Mouse (Mus musculus): Measurements from ENCODE around the gene Rpl39.
A peak's percentile ranks its signal among the peaks of the same experiment; 100 is the strongest.
"Not testable (repeated sequence)": the region's sequence is repeated elsewhere in the genome, so short reads cannot be mapped to it uniquely, and the experiment has no call there.

Gene Rpl39

DNA sequence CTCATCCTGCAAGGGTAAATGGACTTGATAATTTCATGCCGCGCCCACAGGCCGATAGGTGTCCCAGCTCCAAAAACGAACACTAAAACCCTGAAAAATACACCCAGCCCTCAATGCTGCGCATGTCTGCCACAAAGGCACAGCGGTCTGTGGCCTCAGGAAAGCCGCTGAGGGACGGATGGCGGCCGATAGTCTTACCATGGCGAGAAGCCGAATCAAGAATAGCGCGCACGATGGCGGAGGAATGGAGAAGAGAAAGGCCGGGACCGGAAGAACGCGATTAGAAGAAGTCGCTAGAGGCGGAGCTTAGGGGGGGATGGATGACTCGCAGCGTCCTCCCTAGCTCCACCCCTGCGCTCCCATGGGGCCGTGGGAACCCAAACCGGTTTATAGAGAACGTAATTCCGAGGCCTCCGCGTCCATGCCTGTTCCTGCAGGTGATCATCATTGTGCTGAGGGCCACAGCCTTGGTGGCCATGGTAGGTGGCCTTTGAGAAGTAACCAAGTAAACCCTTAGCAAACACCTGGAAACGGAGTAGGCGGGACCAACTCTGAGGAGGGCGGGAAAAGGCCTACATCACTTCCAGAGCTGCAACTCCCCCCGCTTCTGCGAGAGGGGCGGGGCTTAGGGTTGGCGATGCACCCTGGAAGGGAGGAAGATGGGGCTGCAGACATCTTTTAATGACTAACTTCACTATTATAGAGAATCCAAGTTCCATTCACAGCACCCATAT lies at the start of gene Rpl39:
Rpl39 (minus strand) TSS at position 476 of the 734 bp plus-strand sequence.
- DNase-seq (ENCODE audit: low spot score in 2 of 2): peak; percentile 82 to 83

DNA sequence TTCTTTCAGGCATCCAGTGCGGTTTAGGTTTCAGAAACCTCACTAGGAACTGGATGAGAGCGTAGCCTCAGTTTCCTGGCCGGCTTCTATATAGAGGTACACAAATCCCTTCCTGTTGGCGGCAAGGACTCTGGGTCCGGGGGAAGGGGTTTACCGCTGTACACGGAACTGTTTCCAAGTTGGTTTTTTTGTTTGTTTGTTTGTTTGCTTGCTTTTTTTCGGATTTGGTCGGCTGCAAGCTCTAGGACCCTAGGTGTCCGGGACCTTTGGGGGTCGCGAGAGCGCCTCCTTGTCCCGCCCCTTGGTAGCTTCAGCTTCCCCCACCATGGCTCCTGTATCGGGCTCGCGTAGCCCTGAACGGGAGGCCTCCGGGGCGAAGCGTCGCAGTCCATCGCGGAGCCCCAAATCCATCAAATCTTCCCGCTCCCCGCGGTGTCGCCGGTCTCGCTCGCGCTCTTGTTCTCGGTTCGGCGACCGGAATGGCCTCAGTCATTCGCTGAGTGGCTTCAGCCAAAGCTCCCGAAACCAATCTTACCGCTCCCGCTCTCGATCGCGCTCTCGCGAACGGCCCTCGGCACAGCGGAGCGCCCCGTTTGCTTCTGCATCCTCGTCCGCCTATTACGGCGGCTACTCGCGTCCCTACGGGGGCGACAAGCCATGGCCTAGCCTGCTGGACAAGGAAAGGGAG lies 41.6 kb upstream of the Rpl39 start, which contains the start of gene Nkap:
Nkap (plus strand) TSS at position 125 of the 688 bp plus-strand sequence.
- DNase-seq (ENCODE audit: low spot score in 2 of 2): peak; percentile 71 to 78

DNA sequence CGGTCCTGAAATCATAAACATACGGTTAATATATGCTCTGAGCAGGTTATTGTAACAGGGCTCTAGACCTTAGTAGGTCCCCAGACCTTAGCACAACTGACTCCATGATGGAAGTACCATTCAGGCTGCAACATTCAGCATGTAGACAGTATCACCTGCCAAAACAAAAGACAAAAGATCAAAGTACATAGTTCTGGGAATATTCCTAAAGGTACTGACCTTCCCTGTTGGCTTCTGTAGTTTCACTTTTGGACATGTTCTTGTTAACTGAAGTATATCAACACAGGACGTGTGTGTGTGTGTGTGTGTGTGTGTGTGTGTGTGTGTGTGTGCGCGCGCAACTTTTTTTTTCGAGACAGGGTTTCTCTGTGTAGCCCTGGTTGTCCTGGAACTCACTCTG lies 40.3 kb upstream of the Rpl39 start:
- DNase-seq (ENCODE audit: low spot score in 2 of 2): no peak

DNA sequence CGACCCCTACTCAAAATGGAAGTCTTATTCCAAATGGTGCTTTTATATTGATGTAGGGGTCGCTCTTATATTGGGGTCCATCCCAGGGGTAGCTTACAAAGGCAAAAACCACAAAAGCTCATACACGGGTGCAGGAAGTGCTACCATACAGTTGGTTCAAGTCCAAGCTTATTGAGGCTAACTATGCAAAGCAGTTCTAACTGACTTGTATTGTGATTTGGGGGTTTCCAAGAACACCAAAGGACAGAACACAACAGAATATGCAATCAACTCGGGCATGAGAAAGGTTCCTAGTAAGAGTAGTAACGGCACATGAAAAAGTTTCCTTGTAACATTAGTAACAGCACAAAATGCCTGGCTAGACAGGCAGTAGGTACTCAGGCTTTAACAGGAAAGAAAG lies 35.0 kb upstream of the Rpl39 start:
- no peak for DNase-seq (ENCODE audit: low spot score in 2 of 2)

GRCm38 (mm10) chrX:37119585-37119984 lies 34.4 kb upstream of the Rpl39 start:
- DNase-seq (ENCODE audit: low spot score in 2 of 2): no peak

DNA sequence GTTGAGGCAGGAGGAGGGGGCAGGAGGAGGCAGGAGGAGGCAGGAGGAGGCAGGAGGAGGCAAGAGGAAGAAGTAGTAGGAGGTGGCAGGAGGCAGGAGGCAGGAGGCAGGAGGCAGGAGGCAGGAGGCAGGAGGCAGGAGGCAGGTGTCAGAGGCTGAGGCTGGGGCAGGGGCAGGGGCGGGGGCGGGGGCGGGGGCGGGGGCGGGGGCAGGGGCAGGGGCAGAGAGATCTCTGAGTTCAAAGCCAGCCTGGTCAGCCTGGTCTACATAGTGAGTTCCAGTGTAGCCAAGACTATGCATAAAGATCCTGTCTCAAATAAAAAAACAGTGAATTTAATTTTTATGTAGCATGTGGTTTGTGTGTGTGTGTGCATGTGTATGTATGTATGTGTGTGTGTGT lies 31.9 kb upstream of the Rpl39 start:
- no peak for DNase-seq (ENCODE audit: low spot score in 2 of 2)

DNA sequence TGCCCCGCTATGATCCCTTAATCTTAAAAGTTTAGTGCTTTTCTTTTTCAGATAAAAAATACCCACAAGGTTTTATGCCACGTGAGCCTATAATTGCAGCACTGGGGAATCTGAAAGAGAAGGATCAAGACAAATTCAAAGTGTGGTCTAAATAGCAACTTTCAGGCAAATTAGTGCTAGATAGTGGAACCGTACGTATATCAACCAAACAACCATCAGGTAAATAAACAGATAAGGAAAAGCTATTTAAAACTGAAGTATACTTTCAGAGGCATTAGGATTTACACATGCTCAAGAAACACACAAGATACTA lies 25.6 kb upstream of the Rpl39 start:
- no peak for DNase-seq (ENCODE audit: low spot score in 2 of 2)

DNA sequence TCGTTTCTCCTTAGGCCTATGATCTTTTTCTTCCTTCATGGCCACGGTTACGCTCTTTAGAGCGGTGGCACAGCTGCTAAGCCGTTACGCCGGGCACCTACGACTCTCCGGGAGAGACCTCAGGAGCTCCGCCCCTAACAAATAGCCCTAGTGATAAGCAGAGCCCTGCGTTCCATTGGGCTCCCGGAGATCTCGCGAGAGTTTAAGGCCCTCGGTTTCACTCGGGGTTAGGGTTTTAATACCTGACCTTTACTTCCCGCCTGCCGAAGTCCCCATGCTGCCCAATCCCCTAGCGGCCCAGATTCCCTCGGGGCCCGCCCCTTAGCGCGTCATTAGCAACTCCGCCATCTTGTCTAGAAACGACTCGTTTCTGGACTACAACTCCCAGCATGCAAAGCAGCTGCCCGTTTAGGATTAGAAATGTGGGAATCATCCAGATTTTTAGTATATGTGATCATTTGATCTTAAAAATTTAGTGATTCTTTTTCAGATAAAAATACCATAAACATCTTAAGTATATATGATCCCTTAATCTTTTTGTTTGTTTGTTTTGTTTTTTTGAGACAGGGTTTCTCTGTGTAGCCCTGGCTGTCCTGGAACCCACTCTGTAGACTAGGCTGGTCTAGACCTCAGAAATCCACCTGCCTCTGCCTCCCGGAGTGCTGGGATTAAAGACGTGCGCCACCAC lies 25.1 kb upstream of the Rpl39 start, which contains the start of gene Upf3b:
Upf3b (minus strand) TSS at position 130 of the 688 bp plus-strand sequence.
- DNase-seq (ENCODE audit: low spot score in 2 of 2): peak; percentile 81 to 92

DNA sequence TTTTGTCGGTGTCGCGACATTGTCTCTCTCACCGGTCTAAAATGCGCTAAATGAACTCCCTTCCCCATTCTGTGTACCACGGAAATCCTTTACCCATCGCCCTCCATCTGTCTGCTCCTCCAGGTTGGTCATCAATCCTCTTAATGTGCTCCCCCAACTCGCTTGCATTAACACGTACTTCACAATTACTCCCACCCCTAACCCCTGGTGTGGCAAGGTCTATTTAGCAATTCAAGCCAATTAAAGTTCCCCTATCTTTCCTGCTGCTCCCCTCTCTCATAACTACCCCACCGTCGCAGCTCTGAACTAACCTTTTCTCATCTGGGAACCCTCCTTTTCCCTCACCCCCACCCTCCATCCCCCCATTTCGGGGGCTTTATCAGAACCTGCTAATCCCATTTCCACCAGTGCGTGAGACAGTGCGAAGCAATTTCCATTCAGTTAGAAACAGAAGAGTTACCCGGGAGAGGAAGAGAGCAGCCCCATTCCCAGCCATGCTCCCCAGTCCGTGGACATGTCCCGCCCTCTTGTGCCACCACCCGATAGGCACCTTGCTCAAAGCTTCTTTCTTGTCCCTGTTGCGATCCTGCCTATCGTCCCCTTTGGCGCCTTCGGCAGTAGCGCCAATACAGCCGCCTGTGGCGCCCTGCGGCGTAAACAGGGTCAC lies 24.5 kb upstream of the Rpl39 start:
- DNase-seq (ENCODE audit: low spot score in 2 of 2): no peak

DNA sequence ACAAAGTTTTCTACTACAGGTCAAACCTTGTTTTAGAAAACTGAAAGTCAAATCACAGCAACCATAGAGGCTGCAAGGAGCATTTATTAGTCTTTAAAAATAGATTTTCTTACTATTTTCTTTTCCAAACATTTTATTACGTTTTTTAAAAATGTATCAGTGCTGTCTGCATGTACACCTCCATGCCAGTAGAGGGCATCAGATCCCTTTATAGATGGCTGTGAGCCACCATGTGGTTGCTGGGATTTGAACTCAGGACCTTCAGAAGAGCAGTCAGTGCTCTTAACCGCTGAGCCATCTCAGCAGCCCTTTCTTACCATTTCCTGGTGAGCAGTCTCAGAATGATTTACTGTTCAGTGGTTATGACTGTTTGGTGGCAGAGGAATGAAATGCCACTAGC lies 18.6 kb upstream of the Rpl39 start:
- DNase-seq (ENCODE audit: low spot score in 2 of 2): no peak

DNA sequence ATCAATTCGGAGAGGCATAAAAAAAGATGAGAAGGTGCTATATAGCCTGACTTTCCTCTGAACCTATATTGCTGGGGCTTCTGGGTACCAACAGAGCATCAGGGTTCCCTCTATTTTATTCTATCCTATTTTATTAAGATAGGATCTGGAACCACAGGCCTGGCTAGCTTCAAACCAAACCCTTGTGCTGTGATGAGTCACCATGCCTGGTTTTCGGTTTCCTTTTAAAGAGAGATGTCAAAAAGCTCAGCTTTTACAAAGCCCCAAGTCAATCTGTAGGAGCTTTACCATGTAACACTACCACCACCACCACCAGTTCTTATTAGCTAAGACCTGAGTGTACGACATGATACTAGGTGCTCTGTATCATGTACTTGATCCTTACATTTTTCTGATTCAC lies 13.5 kb upstream of the Rpl39 start:
- DNase-seq (ENCODE audit: low spot score in 2 of 2): no peak

DNA sequence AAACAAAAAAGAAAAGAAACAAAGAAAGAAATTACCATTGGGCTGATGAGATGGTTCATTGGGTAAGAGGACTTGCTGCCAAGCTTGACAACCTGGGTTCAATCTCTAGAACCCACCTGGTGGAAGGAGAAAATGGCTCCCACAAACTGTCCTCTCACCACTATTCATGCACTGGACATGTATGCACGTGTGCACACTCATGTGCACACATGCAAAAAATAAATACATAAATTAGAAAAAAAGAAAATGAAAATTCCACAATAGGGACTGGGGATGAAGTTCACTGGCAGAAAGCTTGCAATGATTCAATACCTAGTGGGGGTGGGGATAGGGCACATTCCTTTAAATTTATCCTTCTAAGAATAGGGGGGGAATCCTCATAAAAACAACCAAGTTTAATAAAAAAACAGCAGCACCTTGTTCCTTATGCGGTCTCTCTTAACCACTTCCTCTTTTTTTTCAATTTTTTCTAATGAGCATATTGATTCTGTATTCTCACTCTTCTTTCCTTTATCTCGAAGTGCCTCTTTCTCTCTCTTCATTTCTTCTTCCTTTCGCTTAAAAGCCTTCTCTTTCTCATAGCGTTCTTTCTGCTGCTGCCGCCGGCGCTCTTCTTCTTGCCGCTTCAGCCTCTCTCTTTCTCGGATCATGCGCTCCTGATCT lies 10.0 kb upstream of the Rpl39 start:
- no peak for DNase-seq (ENCODE audit: low spot score in 2 of 2)

- DNase-seq (ENCODE audit: low spot score in 2 of 2): no peak
These were observed 6.3 kb upstream of the Rpl39 start for GRCm38 (mm10) chrX:37091457-37091856.

GRCm38 (mm10) chrX:37088778-37089177 lies 3.6 kb upstream of the Rpl39 start:
- DNase-seq (ENCODE audit: low spot score in 2 of 2): no peak

DNA sequence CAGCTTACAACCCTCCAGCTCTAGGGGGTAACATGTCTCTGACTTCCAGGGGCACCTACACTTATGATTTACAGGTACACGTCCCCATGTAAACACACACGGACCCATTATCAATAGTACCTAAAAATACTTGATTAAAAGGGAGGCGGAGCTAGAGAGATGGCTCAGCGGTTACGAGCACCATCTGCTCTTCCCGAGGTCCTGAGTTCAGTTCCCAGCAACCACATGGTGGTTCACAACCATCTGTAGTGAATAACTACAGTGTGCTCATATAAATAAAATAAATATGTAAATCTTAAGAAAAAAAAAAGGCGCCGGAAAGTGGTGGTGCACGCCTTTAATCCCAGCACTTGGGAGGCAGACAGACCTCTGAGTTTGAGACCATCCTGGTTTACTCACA lies 463 bp upstream of the Rpl39 start:
- DNase-seq (ENCODE audit: low spot score in 2 of 2): no peak

GRCm38 (mm10) chrX:37084318-37084926 lies 780 bp downstream of the Rpl39 start:
- DNase-seq (ENCODE audit: low spot score in 2 of 2): peak; percentile 15 to 31

GRCm38 (mm10) chrX:37081194-37081593 lies 4.0 kb downstream of the Rpl39 start:
- no peak for DNase-seq (ENCODE audit: low spot score in 2 of 2)

GRCm38 (mm10) chrX:37080345-37080744 lies 4.9 kb downstream of the Rpl39 start:
- DNase-seq (ENCODE audit: low spot score in 2 of 2): not testable (repeated sequence)

DNA sequence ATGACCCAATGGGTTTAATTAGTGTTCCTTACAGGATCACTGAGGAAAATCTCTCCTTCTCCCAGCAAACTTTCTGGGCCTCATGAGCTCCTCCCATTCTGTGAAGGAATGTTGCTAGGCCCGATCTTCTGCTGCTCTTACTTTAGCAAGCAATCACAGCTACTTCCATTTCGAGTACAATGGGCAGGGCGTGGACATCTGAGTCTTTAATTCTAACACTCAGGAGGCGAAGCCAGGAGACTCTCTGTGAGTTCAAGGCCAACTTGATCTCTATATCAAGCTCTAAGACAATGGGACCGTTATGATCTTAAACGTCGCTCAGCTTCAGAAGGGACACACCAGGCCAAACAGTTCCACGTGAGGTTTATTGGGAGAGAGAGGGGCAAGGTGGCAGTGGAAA lies 8.6 kb downstream of the Rpl39 start:
- no peak for DNase-seq (ENCODE audit: low spot score in 2 of 2)

GRCm38 (mm10) chrX:37074262-37074892 lies 10.8 kb downstream of the Rpl39 start:
- peak; percentile 65 to 69 for DNase-seq (ENCODE audit: low spot score in 2 of 2)

- DNase-seq (ENCODE audit: low spot score in 2 of 2): no peak
These were observed 16.4 kb downstream of the Rpl39 start for GRCm38 (mm10) chrX:37068766-37069165.

Data from frontal cortex, postnatal 36 days (tissue).